Mouse (Mus musculus) ES-E14 (cell line): Measurements from ENCODE around the gene Cox8a. TPM values are rescaled to one million over a fixed set of nuclear protein-coding genes. Genes with fewer than 3 reads are reported as not detected.

ENCODE experiments used
- DNase-seq: peaks from one replicate; pipeline ENCODE4 v3.0.0-alpha.2; 2013; ENCODE audit warnings: low read depth, low spot score
- H3K27ac ChIP-seq: 2 replicates; pipeline ENCODE4 v1.5.1; 2012; ENCODE audit warnings: low read depth, mild to moderate bottlenecking, low read length, moderate library complexity, mixed read lengths; ENCODE audit not compliant: poor library complexity, insufficient read depth, severe bottlenecking
- H3K36me3 ChIP-seq: 2 replicates; pipeline ENCODE4 v1.6.1; 2012; ENCODE audit warnings: mild to moderate bottlenecking, low read length, moderate library complexity, mixed read lengths; ENCODE audit not compliant: control insufficient read depth, poor library complexity, insufficient read depth, severe bottlenecking
- H3K4me1 ChIP-seq, 2 experiments: fragments of 150-350 bp in 1 of 2; sonication (generic) in 1 of 2; 2 replicates each; pipeline ENCODE4 v1.6.1; 2012; ENCODE audit warnings: low read length in 2 of 2, mild to moderate bottlenecking in 1 of 2, mixed read lengths in 1 of 2; ENCODE audit not compliant: control insufficient read depth in 2 of 2, insufficient read depth in 2 of 2, poor library complexity in 1 of 2
- H3K4me3 ChIP-seq, 2 experiments: fragments of 150-350 bp in 1 of 2; sonication (generic) in 1 of 2; 2 replicates each; pipeline ENCODE4 v1.5.1; 2012; ENCODE audit warnings: low read length in 2 of 2, low read depth in 1 of 2, mild to moderate bottlenecking in 1 of 2, mixed read lengths in 1 of 2; ENCODE audit not compliant: insufficient read depth in 1 of 2, poor library complexity in 1 of 2, severe bottlenecking in 1 of 2
- H3K9ac ChIP-seq: 2 replicates; pipeline ENCODE4 v1.6.1; 2012; ENCODE audit warnings: low read depth, mild to moderate bottlenecking, low read length, mixed read lengths; ENCODE audit not compliant: poor library complexity, insufficient read depth, severe bottlenecking
- H3K9me3 ChIP-seq: fragments of 150-350 bp; sonication (generic); 2 replicates; pipeline ENCODE4 v1.6.1; 2012; ENCODE audit warnings: low read depth, mild to moderate bottlenecking, low read length; ENCODE audit not compliant: control insufficient read depth, insufficient read depth
- CHD2 ChIP-seq: IDR thresholded peaks from 2 replicates; pipeline ENCODE4 v1.6.1; 2014; ENCODE audit warnings: mild to moderate bottlenecking, low read depth, low read length, inconsistent platforms
- HCFC1 ChIP-seq: IDR thresholded peaks from 2 replicates; pipeline ENCODE4 v1.6.1; 2012; ENCODE audit warnings: low read length, inconsistent platforms, borderline replicate concordance; ENCODE audit not compliant: insufficient read depth
- MAFK ChIP-seq: IDR thresholded peaks from 2 replicates; pipeline ENCODE4 v1.6.1; 2014; ENCODE audit warnings: mild to moderate bottlenecking, low read depth, low read length, inconsistent platforms; ENCODE audit not compliant: insufficient read depth
- ZC3H11A ChIP-seq: IDR thresholded peaks from 2 replicates; pipeline ENCODE4 v1.6.1; 2012; ENCODE audit warnings: low read depth, mild to moderate bottlenecking, inconsistent platforms, low read length, borderline replicate concordance
- ZNF384 ChIP-seq: IDR thresholded peaks from 2 replicates; pipeline ENCODE4 v1.6.1; 2012; ENCODE audit warnings: low read depth, low read length, inconsistent platforms
- in situ Hi-C, 2 experiments: fragments of 600-800 bp; cut with MboI; formaldehyde crosslinking; loops; one replicate each; pipeline ENCODE4 v1.15.1; 2025; ENCODE audit warnings: low sequenced_read_pairs in 2 of 2, inconsistent platforms in 1 of 2; ENCODE audit not compliant: unreplicated experiment in 2 of 2
- total RNA-seq: library from RNA; depleted of rRNA; stranded (reverse); fragments of 300-350 nt; gene quantifications from 2 replicates; pipeline ENCODE4 v1.2.3, GENCODE M21; 2012; rRNA removed

The Cox8a gene
- total RNA-seq: 882 and 1,211 TPM in 2 replicates

- H3K9me3 ChIP-seq: no peaks in the 10 kb centered on the region
- peak within 1 kb of the TSS; percentile 99 for H3K9ac ChIP-seq
- TF ChIP-seq ZNF384: no peak
- TF ChIP-seq MAFK: no peak
- TF ChIP-seq HCFC1: 0 out of 2 replicates have a peak, but pooled peaks have one; percentile 44
- no peak for TF ChIP-seq CHD2
- peak within 1 kb of the TSS; percentile 95 to 97 for H3K4me3 ChIP-seq
- peaks cover 17% of the 10 kb centered on the region for H3K36me3 ChIP-seq
- H3K27ac ChIP-seq: peak within 1 kb of the TSS; percentile 88
- DNase-seq: peak; percentile 95
- in situ Hi-C loops: no loop called here
- peaks cover 6 to 8% of the 10 kb centered on the region in 2 experiments; a peak in 2 of 4 replicates for H3K4me1 ChIP-seq
These were observed at the start of gene Cox8a for GRCm38 (mm10) chr19:7217162-7217925. TSS of gene Cox8a (minus strand) at chr19:7217616.

- Histone ChIP-seq H3K9me3 (no peaks in the 10 kb centered on the region), H3K4me1 (peaks cover 8 to 30% of the 10 kb centered on the region in 2 experiments), H3K4me3 (peak overlapping the region; percentile 94 to 99), H3K36me3 (peaks cover 20% of the 10 kb centered on the region), H3K9ac (peak overlapping the region; percentile 72; the same call in 1 of the 2 replicates), H3K27ac (peak overlapping the region; percentile 93)
- no peak for TF ChIP-seq HCFC1
- TF ChIP-seq CHD2: no peak
- no peak for TF ChIP-seq ZC3H11A
- no peak for TF ChIP-seq MAFK
- TF ChIP-seq ZNF384: no peak
- in situ Hi-C loops: no loop called here
- no peak for DNase-seq
These were observed 49.0 kb upstream of the Cox8a start for GRCm38 (mm10) chr19:7266421-7266831.

DNA sequence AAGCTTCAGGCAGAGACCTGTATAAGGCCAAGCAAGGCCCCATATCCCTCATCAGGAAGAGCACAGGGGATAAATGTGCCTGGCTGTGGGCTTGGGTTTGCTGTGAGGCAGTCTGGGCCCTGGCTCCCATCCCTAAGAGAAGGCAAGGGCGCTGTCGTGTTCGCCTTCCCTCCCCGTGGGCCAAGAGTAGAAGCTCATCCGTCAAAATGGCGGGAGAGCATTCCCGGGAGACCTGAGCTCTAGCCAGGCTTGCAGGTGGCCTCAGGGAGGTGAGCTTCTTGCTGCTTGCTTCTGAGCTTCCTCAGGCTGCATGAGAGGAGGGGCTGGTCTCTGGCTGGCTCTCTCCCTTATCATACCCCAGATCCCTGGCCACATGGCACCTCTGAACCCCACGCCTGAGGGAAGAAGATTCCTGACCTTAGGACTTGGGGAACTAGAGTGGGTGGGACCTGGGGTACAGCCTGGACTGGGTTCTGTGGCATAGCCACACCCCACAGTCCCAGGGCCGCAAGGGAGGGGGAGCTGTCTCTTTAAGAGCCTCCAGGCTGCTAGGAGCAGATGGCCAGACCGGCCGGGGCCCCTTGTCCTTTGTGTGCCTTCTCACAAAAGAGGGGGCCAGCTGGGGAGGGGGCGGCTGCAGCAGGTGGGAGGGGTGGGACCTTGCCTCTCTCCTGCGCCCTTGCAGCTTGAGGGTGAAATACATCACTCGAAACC is 48.2 kb upstream of the Cox8a start:
- Histone ChIP-seq H3K9me3 (no peaks in the 10 kb centered on the region), H3K4me1 (peaks cover 8 to 29% of the 10 kb centered on the region in 2 experiments), H3K9ac (peak overlapping the region; percentile 51), H3K36me3 (peaks cover 12% of the 10 kb centered on the region), H3K4me3 (peak overlapping the region; percentile 41 to 99), H3K27ac (peak overlapping the region; percentile 93)
- in situ Hi-C loops: no loop called here
- TF ChIP-seq HCFC1 (no peak), ZNF384 (no peak), CHD2 (no peak), ZC3H11A (no peak), MAFK (no peak)
- DNase-seq: no peak

DNA sequence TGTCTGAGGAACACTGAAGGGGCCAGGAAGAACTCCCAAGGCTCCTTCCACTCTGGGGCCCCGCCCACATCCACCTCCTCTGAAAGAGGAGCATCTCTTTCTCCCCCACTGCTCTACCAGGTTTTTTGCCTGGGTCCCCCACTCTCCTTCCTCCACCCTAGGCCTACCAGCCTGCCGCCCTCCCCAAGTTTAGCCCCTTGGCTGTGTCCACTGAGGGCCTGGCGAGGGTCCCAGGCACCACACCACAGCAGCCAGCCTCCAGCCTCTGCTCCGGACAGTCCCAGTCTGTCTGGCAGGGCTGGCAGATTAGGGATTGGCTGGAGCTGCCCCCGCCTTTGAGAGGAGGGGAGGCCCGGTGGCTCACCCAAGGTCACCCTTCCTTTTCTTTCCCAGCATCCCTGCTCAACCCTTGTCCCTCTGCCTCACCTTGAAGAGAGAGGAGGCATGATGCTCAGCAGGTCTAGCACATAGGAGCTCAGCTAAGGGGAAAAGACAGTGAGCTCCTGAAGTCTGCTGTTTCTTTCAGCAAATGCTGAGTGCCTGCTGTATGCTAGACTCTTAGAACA is 47.4 kb upstream of the Cox8a start:
- peak overlapping the region; percentile 55 to 69 for H3K4me3 ChIP-seq
- H3K27ac ChIP-seq: peak overlapping the region; percentile 93
- H3K9me3 ChIP-seq: no peaks in the 10 kb centered on the region
- no peak for TF ChIP-seq ZC3H11A
- no peak for TF ChIP-seq CHD2
- TF ChIP-seq ZNF384: no peak
- no peak for TF ChIP-seq MAFK
- no peak for TF ChIP-seq HCFC1
- peak overlapping the region; percentile 58 for H3K9ac ChIP-seq
- DNase-seq: peak; percentile 73
- in situ Hi-C loops: no loop called here
- peaks cover 8 to 28% of the 10 kb centered on the region in 2 experiments for H3K4me1 ChIP-seq
- peaks cover 5% of the 10 kb centered on the region for H3K36me3 ChIP-seq
